Mouse (Mus musculus) 3T3-L1 (cell line): ENCODE results near the gene Iffo2.
A peak's percentile ranks its signal among the peaks of the same experiment; 100 is the strongest.

Experiments used
- DNase-seq: peaks from one replicate; pipeline ENCODE4 v3.0.0-alpha.2; 2015; ENCODE audit warnings: low read depth, low spot score

Iffo2 gene

DNA sequence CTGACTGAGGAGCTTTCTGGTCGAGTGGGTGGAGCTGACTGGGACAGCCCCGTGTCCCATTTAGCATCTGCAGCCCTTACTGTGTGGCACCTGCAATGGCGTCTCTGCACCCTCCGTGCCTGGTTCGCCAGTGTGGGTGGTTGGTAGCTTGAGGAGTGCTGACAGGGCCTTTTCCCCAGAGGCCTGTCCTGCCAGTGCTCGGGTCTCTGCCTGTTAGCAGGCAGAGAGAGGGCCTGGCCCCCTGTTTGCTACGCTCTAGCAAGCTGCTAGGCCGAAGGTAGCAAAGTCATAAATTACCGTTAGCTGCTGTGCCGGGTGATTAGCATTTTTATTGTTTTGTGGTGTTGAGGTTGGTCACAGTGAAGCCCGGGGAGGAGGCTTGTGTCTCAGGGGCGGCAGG is 109.5 kb downstream of the Iffo2 start:
- DNase-seq = no peak

DNA sequence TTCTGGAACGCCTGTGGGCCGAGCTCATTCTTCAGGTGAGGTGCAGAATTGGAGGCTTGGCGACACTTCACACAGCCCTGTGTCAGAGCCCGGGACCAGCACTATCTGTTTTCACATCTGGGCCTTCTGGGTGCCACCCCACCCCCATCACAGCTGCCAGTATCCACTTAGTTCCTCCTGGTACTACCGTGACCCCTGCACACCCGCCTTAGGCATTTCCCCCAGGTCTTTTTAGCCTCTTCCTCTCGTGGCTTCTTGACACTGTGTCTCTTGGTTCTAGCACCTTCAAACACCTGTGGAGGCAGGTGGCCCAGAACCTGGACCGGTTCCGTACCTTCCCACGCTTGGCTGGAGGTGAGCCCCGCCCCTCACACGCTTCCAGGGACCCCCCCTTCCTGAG is 110.0 kb downstream of the Iffo2 start:
- DNase-seq = no peak

GRCm38 (mm10) chr4:139640775-139641174 is 110.4 kb downstream of the Iffo2 start:
- no peak for DNase-seq

- no peak for DNase-seq
These were observed 111.6 kb downstream of the Iffo2 start for GRCm38 (mm10) chr4:139641829-139642425.

DNA sequence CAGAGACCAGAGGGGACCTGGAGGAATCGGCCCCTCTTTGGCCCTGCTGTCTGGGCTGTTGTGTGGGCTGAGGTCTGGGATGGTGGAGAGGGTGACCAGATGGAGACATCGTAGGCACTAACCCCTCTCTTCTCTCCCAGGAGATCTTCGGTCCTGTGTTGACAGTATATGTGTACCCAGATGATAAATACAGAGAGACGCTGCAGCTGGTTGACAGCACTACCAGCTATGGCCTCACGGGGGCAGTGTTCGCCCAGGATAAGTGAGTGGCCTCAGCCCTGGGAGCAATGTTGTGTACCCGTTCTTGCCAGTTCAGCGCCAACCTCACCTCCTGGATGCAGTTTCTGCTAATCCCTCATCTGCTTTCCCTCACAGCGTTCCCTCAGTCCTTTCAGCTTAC is 113.6 kb downstream of the Iffo2 start:
- peak; percentile 81 for DNase-seq

- DNase-seq = peak; percentile 25
These were observed 116.6 kb downstream of the Iffo2 start for GRCm38 (mm10) chr4:139646916-139647315.

DNA sequence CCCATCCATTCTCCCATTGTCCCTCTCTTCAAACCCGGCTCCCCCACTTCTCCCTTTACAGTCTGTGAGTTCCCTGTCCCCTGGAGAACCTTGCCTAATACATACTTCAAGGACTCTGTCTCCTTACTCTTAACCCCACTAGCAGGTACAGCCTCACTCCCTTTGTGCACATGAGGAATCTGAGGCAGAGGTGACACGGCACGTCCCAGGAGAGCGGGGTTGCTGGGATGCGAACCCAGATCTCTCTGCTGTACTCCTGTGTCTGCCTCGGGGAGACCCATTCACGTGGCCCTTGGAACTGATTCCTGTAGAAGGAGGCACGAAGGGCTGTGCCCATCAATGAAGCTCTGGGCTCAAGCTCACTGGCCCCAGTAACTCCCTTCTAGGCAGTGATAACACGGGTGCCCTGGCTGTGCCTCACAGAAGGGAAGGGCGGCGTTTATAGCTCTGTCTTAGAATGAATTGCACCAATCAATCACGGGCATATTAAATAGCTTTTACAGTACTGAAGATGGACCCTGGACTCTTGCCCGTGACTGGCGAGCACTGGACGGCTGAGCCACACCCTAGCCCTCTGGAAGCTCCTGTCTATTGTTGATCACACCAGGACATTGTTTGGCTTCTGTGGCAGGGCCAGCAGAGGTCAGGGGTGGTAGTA is 119.9 kb downstream of the Iffo2 start:
- DNase-seq = no peak

GRCm38 (mm10) chr4:139650907-139651306 is 120.6 kb downstream of the Iffo2 start:
- DNase-seq = no peak

DNA sequence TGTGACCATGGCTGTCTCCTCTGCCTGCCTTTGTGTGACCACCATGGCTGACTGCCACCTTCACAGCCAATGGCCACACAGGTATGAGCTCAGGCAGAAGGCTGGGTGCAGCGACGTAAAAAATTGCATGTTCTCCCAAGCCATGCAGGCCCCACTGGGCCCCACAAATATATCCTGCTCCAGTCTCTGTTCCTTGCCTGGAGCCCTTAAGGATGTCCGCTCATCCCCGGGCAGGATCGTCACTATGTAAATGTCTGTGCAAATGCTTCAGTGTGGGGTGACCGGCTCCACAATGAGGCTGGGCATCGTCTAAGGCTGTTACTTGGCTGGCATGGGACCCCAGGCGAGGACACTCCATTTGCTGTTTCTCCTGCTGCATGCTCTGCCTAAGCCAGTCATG is 122.9 kb downstream of the Iffo2 start, which contains the start of gene Tas1r2:
Tas1r2 (plus strand) TSS at position 301 of the 400 bp plus-strand sequence.
- DNase-seq = no peak

DNA sequence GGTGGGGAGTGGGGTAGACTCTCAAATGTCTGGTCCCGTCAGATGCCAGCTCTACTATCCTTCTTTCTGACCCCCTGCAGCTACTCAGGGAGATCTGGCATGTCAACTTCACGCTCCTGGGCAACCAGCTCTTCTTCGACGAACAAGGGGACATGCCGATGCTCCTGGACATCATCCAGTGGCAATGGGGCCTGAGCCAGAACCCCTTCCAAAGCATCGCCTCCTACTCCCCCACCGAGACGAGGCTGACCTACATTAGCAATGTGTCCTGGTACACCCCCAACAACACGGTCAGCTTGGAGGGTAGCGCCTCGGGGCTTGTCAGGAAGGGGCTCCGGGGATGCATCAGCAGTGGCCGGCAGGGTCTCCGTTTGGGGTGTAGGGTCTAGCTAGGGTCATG is 131.5 kb downstream of the Iffo2 start:
- DNase-seq = no peak

GRCm38 (mm10) chr4:139667632-139668031 is 137.3 kb downstream of the Iffo2 start:
- no peak for DNase-seq

GRCm38 (mm10) chr4:139669847-139670246 is 139.5 kb downstream of the Iffo2 start:
- DNase-seq = peak; percentile 74
